Mouse (Mus musculus): ENCODE data around the gene Tfpi. TPM values are rescaled to one million over a fixed set of nuclear protein-coding genes. Genes with fewer than 3 reads are reported as not detected.

Tfpi gene
- polyA plus RNA-seq, 1 experiment = 5.1 TPM

DNA sequence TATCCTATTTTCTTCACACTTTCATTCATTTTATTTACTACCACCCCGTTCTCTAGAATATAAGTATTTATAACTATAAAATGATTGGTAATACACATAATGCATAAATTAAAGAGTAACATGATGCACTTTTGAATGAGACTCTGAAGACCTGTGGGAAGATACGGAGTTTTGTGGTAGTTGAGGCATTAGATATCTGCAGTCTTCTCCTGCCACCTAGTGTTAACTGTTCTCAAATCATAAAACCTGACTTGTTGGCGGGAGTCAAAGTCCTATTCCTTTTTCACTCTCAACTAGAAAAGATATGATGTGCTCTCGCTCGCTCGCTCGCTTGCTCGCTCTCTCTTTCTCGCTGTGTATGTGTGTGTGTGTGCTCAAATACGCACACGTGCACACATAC lies 46.9 kb downstream of the Tfpi start:
- no peak; the same call in 1 of the 2 replicates for TF ChIP-seq CTCF (IDR thresholded peaks at IDR 0.05; ENCODE audit: extremely low read depth, insufficient read depth, insufficient read length, insufficient replicate concordance)
- TF ChIP-seq POLR2A (IDR thresholded peaks at IDR 0.05; ENCODE audit: low read depth, low read length) = no peak
- H3K4me1 ChIP-seq (ENCODE audit: control insufficient read depth, insufficient read depth, insufficient read length) = peaks cover 2% of the 10 kb centered on the region; the same call in 1 of the 2 replicates
- WGBS = 22% methylated on average over 11 of the region's 11 CpGs
- H3K27me3 ChIP-seq (ENCODE audit: control insufficient read depth, insufficient read depth, low read length) = no peaks in the 10 kb centered on the region
- no peak overlapping the region for H3K4me3 ChIP-seq (ENCODE audit: extremely low read depth, insufficient read depth, insufficient read length)
- peak in 1 of 2 experiments; percentile 59 for DNase-seq (ENCODE audit: low read depth in 1 of 2, low spot score in 2 of 2)
- no peaks in the 10 kb centered on the region for H3K36me3 ChIP-seq (ENCODE audit: control insufficient read depth, insufficient read depth, low read length)
- H3K27ac ChIP-seq (ENCODE audit: insufficient read depth, low read length) = no peak overlapping the region

DNA sequence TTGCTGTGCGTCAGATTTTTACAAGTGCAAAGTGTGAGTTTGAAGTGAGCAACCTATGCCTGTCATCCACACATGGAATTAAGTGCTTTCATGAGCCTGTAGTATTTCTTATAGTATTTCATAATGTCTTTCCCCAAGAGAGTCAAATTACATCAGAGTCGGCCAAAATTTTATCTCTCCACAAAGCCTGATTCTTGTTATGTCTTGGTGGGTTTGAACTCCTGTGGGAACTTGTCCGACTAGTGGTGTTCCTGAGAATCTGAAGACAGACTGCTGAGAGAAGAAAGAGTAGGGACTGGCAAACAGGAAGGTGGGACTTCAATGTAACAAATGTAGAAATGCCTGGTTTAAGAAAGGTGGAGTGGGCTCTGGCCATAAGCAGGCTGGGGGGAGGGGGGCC lies 47.7 kb downstream of the Tfpi start:
- TF ChIP-seq POLR2A (IDR thresholded peaks at IDR 0.05; ENCODE audit: low read depth, low read length) = no peak
- Histone ChIP-seq H3K27me3 (ENCODE audit: control insufficient read depth, insufficient read depth, low read length) (no peaks in the 10 kb centered on the region), H3K27ac (ENCODE audit: insufficient read depth, low read length) (no peak overlapping the region), H3K4me1 (ENCODE audit: control insufficient read depth, insufficient read depth, insufficient read length) (peaks cover 2% of the 10 kb centered on the region; the same call in 1 of the 2 replicates), H3K4me3 (ENCODE audit: extremely low read depth, insufficient read depth, insufficient read length) (no peak overlapping the region), H3K36me3 (ENCODE audit: control insufficient read depth, insufficient read depth, low read length) (no peaks in the 10 kb centered on the region)
- no peak for DNase-seq (ENCODE audit: low read depth in 1 of 2, low spot score in 2 of 2)
- 68% methylated on average over 3 of the region's 3 CpGs for WGBS

DNA sequence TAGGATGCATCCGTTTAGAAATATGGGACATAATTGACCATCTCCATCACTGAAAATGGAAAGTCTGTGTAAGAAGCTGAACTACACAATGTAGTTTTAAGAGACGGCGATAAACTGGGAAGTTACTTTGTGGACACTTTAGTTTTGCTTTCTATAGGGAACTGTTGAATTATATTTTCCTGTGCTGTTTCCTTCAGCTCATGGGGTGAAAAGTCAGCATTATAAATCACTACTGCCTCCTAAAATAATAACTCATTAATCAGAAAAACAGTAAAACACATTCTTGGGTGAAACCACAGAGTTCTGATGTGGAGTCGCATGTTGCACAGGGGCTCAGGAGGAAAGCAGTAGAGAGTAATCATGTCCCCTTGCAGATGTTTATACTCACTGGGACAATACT lies 50.0 kb downstream of the Tfpi start:
- peak overlapping the region; percentile 23; the same call in 1 of the 2 replicates for H3K27ac ChIP-seq (ENCODE audit: insufficient read depth, low read length)

DNA sequence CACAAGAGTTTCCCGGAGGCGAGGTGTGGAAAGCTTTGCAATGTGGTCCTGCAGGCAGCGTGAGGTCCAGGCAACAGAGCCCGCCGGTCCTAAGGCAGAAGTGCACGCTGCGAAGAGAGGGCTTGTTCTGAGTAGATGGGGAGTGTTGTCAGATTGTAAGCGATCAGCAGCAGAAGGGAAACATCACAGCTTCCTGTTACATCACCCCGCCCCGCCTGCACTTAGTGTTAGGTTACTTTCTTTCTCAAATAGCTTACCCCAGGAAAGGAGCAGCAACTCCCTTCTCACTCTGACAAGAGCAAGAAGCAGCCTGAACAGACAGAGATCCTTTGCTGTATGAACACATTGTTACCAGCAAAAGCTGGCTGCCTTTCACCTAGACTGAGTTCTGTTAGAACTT lies 51.4 kb downstream of the Tfpi start, which contains the start of gene Calcrl:
Gene Calcrl (minus strand): TSS at position 274 of the 400 bp plus-strand sequence.
- WGBS = under 1% methylated on average over 10 of the region's 10 CpGs
- no peaks in the 10 kb centered on the region for H3K36me3 ChIP-seq (ENCODE audit: control insufficient read depth, insufficient read depth, low read length)
- peaks cover 2% of the 10 kb centered on the region; the same call in 1 of the 2 replicates for H3K4me1 ChIP-seq (ENCODE audit: control insufficient read depth, insufficient read depth, insufficient read length)
- H3K4me3 ChIP-seq (ENCODE audit: extremely low read depth, insufficient read depth, insufficient read length) = peak within 1 kb of the TSS; percentile 69
- H3K27me3 ChIP-seq (ENCODE audit: control insufficient read depth, insufficient read depth, low read length) = no peaks in the 10 kb centered on the region
- TF ChIP-seq CTCF (IDR thresholded peaks at IDR 0.05; ENCODE audit: extremely low read depth, insufficient read depth, insufficient read length, insufficient replicate concordance) (no peak), POLR2A (IDR thresholded peaks at IDR 0.05; ENCODE audit: low read depth, low read length) (peak; percentile 96)
- DNase-seq (ENCODE audit: low read depth in 1 of 2, low spot score in 2 of 2) = peak; percentile 72 to 84
- peak within 1 kb of the TSS; percentile 88 for H3K27ac ChIP-seq (ENCODE audit: insufficient read depth, low read length)

More for the DNA sequence above, 50.0 kb downstream of the Tfpi start:
- WGBS = 13% methylated on average over 4 of the region's 4 CpGs
- H3K36me3 ChIP-seq (ENCODE audit: control insufficient read depth, insufficient read depth, low read length) = no peaks in the 10 kb centered on the region
- H3K4me1 ChIP-seq (ENCODE audit: control insufficient read depth, insufficient read depth, insufficient read length) = peaks cover 2% of the 10 kb centered on the region; the same call in 1 of the 2 replicates
- DNase-seq (ENCODE audit: low read depth in 1 of 2, low spot score in 2 of 2) = no peak
- H3K4me3 ChIP-seq (ENCODE audit: extremely low read depth, insufficient read depth, insufficient read length) = no peak overlapping the region; the same call in 1 of the 2 replicates
- H3K27me3 ChIP-seq (ENCODE audit: control insufficient read depth, insufficient read depth, low read length) = no peaks in the 10 kb centered on the region
- no peak for TF ChIP-seq POLR2A (IDR thresholded peaks at IDR 0.05; ENCODE audit: low read depth, low read length)
- no peak for TF ChIP-seq CTCF (IDR thresholded peaks at IDR 0.05; ENCODE audit: extremely low read depth, insufficient read depth, insufficient read length, insufficient replicate concordance)

DNA sequence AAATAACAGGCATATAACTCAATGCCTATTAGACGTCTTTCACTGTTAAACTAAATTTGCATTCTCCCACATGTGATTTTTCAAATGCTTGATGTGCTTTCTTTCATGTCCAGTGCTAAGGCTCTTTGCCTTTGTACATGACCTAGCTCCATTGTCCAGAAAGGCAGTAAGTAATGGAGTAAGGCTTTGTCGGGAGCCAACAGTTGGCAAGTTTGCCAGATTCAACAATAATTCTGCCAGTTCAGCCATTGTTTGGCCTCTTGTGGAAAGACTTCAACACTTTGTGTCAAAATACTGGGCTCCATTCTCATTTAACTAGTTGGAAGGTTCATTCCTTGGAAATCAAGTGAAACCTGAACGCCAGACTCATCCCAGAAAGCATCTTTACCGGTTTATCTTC lies 60.1 kb downstream of the Tfpi start:
- no peak overlapping the region for H3K4me3 ChIP-seq (ENCODE audit: extremely low read depth, insufficient read depth, insufficient read length)
- no peaks in the 10 kb centered on the region for H3K27me3 ChIP-seq (ENCODE audit: control insufficient read depth, insufficient read depth, low read length)
- 89% methylated on average over 4 of the region's 4 CpGs for WGBS
- peaks cover 3% of the 10 kb centered on the region; the same call in 1 of the 2 replicates for H3K36me3 ChIP-seq (ENCODE audit: control insufficient read depth, insufficient read depth, low read length)
- no peak for DNase-seq (ENCODE audit: low read depth in 1 of 2, low spot score in 2 of 2)
- TF ChIP-seq POLR2A (IDR thresholded peaks at IDR 0.05; ENCODE audit: low read depth, low read length) (no peak), CTCF (IDR thresholded peaks at IDR 0.05; ENCODE audit: extremely low read depth, insufficient read depth, insufficient read length, insufficient replicate concordance) (no peak)
- H3K4me1 ChIP-seq (ENCODE audit: control insufficient read depth, insufficient read depth, insufficient read length) = peaks cover 2% of the 10 kb centered on the region; the same call in 1 of the 2 replicates
- H3K27ac ChIP-seq (ENCODE audit: insufficient read depth, low read length) = no peak overlapping the region

DNA sequence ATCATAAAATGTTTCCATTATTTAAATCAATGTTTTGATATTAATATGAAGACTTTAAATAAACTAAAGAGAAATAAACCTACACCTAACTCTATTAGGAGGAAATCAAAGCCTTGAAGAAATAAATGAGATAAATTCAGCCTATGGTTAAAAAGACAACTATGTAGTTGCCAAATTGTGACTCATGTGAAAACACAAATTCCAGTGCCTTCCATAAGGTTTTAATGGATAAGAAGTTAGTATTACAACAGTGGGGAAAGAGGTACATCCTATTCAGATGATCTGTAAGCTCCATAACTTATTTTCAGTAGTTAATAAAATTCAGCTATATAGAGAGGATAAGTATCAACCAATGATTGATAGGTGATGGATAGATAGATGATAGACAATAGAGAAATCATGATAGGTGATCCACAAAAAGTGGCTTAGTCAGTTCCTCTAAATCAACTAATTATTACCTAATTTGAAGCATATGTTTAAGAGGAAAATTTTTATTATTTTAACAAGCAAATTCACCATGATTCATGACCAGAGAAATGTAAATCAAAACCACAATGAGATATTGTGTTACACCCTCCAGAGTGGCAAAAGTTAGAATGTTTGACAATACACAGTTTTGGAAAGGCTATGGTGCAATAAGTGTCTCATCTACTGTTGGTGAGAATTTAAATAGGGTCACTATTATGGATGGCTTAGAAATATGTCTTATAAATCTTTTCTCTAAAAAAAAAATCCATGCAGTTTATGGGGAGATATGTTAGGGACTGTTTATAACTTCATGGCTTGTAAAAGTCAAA lies 66.6 kb downstream of the Tfpi start:
- TF ChIP-seq CTCF (IDR thresholded peaks at IDR 0.05; ENCODE audit: extremely low read depth, insufficient read depth, insufficient read length, insufficient replicate concordance) (no peak), POLR2A (IDR thresholded peaks at IDR 0.05; ENCODE audit: low read depth, low read length) (no peak)
- DNase-seq (ENCODE audit: low read depth in 1 of 2, low spot score in 2 of 2) = no peak
- no peak overlapping the region for H3K27ac ChIP-seq (ENCODE audit: insufficient read depth, low read length)
- no peaks in the 10 kb centered on the region for H3K4me1 ChIP-seq (ENCODE audit: control insufficient read depth, insufficient read depth, insufficient read length)
- H3K27me3 ChIP-seq (ENCODE audit: control insufficient read depth, insufficient read depth, low read length) = no peaks in the 10 kb centered on the region
- peaks cover 3% of the 10 kb centered on the region; the same call in 1 of the 2 replicates for H3K36me3 ChIP-seq (ENCODE audit: control insufficient read depth, insufficient read depth, low read length)
- H3K4me3 ChIP-seq (ENCODE audit: extremely low read depth, insufficient read depth, insufficient read length) = no peak overlapping the region

DNA sequence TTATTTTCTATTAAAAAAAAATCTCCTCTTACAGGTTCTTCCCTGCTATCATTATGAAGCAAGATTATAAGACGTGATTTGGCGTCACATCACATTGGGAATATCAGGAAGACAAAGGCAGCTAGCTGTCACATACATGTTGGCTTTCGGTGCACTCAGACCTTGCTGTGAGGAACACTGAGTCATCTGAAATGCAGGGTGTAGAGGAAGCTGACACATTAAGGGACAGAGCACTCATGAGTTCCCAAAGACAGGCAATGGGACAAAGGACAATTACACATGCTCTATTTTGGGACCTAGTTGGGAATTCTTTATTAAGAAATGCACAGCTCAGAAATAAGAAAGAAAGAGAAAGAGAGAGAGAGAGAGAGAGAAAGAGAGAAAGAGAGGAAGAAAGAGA lies 71.7 kb downstream of the Tfpi start:
- Histone ChIP-seq H3K36me3 (ENCODE audit: control insufficient read depth, insufficient read depth, low read length) (no peaks in the 10 kb centered on the region), H3K4me3 (ENCODE audit: extremely low read depth, insufficient read depth, insufficient read length) (no peak overlapping the region), H3K27me3 (ENCODE audit: control insufficient read depth, insufficient read depth, low read length) (no peaks in the 10 kb centered on the region), H3K27ac (ENCODE audit: insufficient read depth, low read length) (no peak overlapping the region), H3K4me1 (ENCODE audit: control insufficient read depth, insufficient read depth, insufficient read length) (no peaks in the 10 kb centered on the region)
- WGBS = 88% methylated on average over 3 of the region's 3 CpGs
- no peak for DNase-seq (ENCODE audit: low read depth in 1 of 2, low spot score in 2 of 2)
- no peak for TF ChIP-seq POLR2A (IDR thresholded peaks at IDR 0.05; ENCODE audit: low read depth, low read length)
- TF ChIP-seq CTCF (IDR thresholded peaks at IDR 0.05; ENCODE audit: extremely low read depth, insufficient read depth, insufficient read length, insufficient replicate concordance) = no peak
